Mouse (Mus musculus): ENCODE measurements around the gene Zfp689. TPM values are rescaled to one million over a fixed set of nuclear protein-coding genes. Genes with fewer than 3 reads are reported as not detected.
"Not testable (repeated sequence)": the region's sequence is repeated elsewhere in the genome, so short reads cannot be mapped to it uniquely, and the experiment has no call there.

Gene Zfp689
- 1 to 10 TPM; 9.5 to 9.7 TPM for total RNA-seq (2021)

DNA sequence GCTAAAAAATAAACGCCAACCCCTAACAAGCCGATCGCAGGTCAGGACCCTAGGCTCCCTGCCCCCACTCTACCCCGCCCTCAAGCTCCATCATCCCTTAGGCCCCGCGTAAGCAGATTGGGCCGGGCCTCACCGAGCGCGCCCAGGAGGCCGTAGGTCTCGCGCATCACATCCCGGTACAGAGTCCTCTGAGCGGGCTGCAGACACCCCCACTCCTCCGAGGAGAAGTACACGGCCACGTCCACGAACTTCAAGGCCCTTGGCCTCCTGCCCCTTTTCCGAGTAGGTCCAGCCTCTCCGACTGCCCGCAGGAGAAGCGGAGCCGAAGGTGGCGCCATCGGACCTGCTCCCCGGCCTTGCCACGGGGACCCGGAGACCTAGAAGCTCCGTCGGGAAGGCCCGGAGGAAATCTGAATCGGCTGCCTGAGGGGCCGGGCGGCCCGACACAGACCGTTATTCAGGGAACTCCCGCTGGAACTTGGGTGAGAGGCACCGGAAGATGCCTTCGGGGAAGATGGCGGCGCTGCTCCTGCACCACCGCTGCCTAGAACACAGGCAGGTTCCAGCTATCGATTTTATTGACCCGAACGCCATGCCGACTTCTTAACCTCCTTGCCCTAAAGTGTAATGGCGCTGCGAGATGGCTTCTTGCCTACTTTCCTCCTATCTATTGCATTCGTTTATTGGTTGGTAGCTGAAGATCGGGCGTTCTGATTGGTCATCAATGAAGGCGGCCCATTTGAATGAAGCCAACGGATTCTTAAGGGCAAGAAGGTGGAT is at the start of gene Zfp689:
TSS of gene Zfp689 (minus strand) at position 638 of the 780 bp plus-strand sequence.
- intact Hi-C loops (cut with DNase I), result no loop called here
- DNase-seq, result peak; percentile 93

- peak; percentile 42 for DNase-seq
- intact Hi-C loops (cut with DNase I), result loop anchor here (5.0 kb wide), 1 partner anchor 136 kb away; no protein-coding TSS in a partner anchor
Observed at GRCm38 (mm10) chr7:127498407-127498806, 49.4 kb upstream of the Zfp689 start.

DNA sequence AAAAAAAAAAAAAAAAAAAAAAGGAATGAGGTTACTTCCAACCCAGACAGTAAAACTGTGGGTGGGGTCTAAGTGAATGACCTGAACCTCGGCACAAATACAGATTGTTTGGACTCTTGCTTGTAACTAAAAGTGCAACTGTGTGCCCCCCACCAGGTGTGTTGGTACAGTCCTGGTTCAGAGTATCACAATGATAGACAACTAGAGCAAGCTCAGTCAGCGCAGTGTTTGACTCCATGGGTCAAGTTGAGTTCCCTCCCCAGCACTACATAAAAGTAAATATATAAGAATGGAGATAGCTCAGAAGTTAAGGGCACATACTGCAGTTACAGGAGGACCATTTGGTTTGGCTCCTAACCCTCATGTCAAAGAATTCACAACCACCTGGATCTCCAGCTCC is 48.4 kb upstream of the Zfp689 start:
- intact Hi-C loops (cut with DNase I), result loop anchor here (5.0 kb wide), 1 partner anchor 135 kb away; no protein-coding TSS in a partner anchor

DNA sequence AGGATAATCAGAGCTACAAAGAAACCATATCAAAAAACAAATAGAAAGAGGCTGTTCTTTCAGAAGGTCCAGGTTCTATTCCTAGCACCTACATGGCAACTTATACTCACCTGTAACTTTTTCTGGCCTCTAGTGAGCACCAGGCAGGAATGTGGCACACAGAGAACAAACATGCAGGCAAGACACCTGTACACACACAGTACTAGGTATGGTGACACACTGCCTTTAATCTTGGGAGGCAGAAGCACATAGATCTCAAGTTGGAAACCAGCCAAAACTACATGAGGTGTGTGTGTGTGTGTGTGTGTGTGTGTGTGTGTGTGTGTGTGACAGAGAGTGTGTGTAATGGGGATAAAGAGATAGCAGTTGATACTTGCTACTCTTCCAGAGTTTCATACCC is 45.7 kb upstream of the Zfp689 start:
- intact Hi-C loops (cut with DNase I), result loop anchor here (5.0 kb wide), 1 partner anchor 132 kb away; no protein-coding TSS in a partner anchor

More for the DNA sequence above, 48.4 kb upstream of the Zfp689 start:
- DNase-seq, result no peak

DNA sequence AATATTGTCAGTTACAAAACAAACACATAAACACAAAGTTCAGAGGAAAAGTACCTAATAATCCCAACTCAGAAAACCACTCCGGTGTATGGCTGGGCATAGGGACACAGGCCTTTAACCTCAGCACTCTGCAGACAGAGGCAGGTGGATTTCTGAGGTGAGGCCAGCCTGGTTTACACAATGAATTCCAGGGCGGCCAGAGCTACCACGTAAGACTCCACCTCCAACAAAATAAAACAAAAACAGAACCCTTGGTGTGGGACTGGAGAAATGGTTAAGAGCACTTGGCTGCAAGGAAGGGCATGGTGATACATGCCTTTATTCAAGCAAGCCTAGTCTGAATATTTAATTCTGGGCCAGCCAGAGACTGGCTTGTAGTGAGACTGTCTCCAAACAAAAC is 42.9 kb upstream of the Zfp689 start:
- no peak for DNase-seq
- intact Hi-C loops (cut with DNase I), result no loop called here

More for the DNA sequence above, 45.7 kb upstream of the Zfp689 start:
- DNase-seq, result no peak

DNA sequence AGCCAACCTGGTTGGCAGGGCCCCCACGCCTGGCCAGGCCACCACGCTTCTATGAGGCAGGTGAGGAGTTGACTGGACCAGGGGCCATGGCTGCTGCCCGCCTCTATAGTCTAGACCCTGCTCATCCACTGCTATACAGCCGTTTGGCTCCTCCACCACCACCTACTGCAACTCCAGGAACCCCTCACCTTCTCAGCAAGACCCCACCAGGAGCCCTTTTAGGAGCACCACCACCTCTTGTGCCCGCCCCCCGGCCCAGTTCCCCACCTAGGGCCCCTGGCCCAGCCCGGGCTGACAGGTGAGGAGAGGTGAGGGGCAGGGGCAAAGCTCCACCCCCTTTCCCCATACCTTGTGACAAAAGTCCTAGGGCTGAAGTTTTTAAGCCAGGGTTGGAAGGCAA is 41.0 kb upstream of the Zfp689 start:
- intact Hi-C loops (cut with DNase I), result no loop called here

DNA sequence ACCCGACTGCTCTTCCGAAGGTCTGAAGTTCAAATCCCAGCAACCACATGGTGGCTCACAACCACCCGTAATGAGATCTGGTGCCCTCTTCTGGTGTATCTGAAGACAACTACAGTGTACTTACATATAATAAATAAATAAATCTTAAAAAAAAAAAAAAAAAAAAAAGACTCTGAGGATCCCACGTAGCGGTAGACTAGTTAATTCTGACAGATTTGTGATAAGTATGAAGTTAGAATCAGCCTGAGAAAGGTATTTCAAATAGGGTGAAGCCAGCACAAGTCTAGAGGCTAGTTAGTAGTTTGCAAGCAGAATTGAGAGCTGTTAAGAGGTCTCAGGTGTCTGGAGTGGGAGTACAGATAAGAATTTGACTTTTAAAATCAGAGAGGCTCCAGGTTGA is 39.4 kb upstream of the Zfp689 start:
- intact Hi-C loops (cut with DNase I); DNase-seq: not testable (repeated sequence)

More for the DNA sequence above, 41.0 kb upstream of the Zfp689 start:
- no peak for DNase-seq

DNA sequence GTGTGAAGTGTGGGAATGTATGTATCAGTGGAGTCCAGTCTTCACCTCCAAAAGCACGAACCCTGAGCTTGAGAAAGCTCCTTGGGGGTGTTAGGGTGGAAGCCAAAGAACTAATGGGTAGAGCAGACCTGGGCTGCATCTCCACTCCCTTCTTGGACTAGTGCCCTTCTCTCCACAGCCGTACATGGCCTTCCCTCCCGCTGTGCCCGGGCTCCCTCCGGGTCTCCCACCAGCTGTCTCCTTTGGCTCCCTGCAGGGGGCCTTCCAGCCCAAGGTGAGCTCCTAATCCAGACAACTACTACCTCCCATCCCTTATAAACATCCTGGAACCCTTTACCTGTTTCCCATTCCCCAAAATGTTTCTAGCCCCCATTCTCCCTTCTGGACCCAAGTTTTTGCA is 36.5 kb upstream of the Zfp689 start:
- intact Hi-C loops (cut with DNase I), result no loop called here
- DNase-seq, result no peak

DNA sequence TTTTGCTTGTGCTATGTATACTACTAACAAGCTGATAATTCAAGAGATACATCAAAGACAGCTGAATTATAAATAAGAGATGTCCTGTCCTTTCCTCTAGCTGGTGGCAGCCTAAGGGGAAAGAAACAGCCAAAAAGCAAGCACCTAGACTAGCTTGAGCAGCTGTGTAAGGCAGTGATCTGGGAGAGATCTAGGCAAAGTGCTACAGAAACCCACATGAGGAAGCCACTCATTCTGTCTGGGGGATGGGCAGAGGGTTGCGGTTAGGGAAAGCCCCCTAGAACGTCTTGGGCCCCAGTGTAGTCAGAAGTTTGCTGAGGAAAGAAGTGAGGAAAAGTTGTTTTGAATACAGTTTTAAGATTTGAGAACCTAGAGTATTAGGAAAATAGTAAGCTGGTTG is 31.4 kb upstream of the Zfp689 start:
- no peak for DNase-seq

DNA sequence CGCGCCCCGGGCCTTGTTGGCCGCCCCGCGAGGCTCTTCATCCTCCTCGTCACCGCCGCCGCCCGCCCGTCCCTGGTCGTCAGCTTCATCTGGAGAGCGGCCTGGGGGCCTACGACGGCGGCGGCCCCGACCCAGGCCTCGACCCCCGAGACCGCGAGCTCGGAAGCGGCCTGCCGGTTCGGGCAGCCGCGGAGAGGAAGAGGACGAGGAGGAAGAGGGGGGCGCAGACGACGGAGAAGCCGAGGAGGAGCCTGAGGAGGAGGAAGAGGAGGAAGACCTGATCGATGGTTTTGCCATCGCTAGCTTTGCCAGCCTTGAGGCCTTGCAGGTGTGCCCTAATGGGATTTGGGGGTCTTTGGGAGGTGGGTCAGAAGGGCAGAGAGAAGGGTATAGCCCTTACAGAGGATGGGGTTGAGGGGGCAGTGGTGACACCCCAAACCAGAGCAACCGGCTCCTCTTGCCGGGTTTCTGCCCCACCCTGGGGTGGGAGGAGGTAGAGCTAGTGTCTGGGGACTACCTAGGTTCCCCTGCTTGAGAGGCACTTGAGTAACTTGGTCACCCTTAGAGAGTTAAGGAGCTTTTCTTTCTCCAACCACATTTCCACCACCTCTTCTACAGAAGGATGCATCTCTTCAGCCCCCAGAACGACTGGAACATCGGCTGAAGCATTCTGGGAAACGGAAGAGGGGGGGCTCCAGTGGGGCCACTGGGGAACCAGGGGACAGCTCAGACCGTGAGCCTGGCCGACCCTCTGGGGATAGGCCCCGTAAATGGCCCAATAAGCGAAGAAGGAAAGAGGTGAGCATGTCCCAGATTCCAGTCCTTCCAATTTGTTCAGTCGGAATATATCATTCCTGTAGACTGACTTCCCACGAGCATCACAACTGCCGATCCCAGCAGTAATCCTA is 30.6 kb upstream of the Zfp689 start:
- intact Hi-C loops (cut with DNase I), result loop anchor here (10.0 kb wide), 1 partner anchor 115 kb away; no protein-coding TSS in a partner anchor
- DNase-seq, result no peak

More for the DNA sequence above, 31.4 kb upstream of the Zfp689 start:
- intact Hi-C loops (cut with DNase I), result no loop called here

- intact Hi-C loops (cut with DNase I), result loop anchor here (10.0 kb wide), 1 partner anchor 114 kb away; no protein-coding TSS in a partner anchor
- peak; percentile 99 for DNase-seq
Observed at GRCm38 (mm10) chr7:127478635-127479317, 29.8 kb upstream of the Zfp689 start, which contains the start of gene Fbrs. Fbrs (plus strand) TSS chr7:127479199.

- peak; percentile 99 for DNase-seq
- intact Hi-C loops (cut with DNase I), result loop anchor here (10.0 kb wide), 1 partner anchor 113 kb away; no protein-coding TSS in a partner anchor
Observed at GRCm38 (mm10) chr7:127477687-127478634, 29.0 kb upstream of the Zfp689 start.

GRCm38 (mm10) chr7:127476855-127477254 is 27.9 kb upstream of the Zfp689 start:
- DNase-seq, result no peak
- intact Hi-C loops (cut with DNase I), result loop anchor here (10.0 kb wide), 1 partner anchor 112 kb away; no protein-coding TSS in a partner anchor

GRCm38 (mm10) chr7:127476336-127476735 is 27.4 kb upstream of the Zfp689 start:
- DNase-seq, result no peak
- intact Hi-C loops (cut with DNase I), result loop anchor here (10.0 kb wide), 1 partner anchor 112 kb away; no protein-coding TSS in a partner anchor

- DNase-seq, result no peak
- intact Hi-C loops (cut with DNase I), result loop anchor here (10.0 kb wide), 1 partner anchor 110 kb away; no protein-coding TSS in a partner anchor
Observed at GRCm38 (mm10) chr7:127475186-127475740, 26.3 kb upstream of the Zfp689 start.

- intact Hi-C loops (cut with DNase I), result loop anchor here (10.0 kb wide), 1 partner anchor 110 kb away; no protein-coding TSS in a partner anchor
Observed at GRCm38 (mm10) chr7:127474378-127475070, 25.6 kb upstream of the Zfp689 start.

DNA sequence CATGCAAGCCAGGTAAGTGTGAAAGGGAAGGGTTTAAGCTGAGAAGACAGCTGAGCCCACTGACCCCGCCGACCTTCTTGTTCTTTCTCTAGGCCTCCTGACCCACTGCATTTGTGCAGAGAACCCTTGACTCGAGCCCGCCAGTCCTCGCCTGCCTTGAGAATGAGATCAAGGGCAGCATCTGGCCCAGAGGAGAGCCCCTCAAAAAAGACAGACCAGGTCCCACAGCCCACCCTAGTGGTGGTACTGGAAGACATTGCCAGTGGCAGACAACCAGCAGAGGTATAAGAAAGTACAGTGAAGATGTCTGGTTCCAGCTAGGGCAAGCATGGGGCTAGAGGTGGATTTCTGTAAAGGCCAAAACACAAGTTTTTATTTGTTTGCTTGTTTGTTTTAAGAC is 24.7 kb upstream of the Zfp689 start:
- DNase-seq, result peak; percentile 31
- intact Hi-C loops (cut with DNase I), result loop anchor here (10.0 kb wide), 1 partner anchor 109 kb away; no protein-coding TSS in a partner anchor

More at GRCm38 (mm10) chr7:127474378-127475070, 25.6 kb upstream of the Zfp689 start:
- no peak for DNase-seq

GRCm38 (mm10) chr7:127472060-127472459 is 23.1 kb upstream of the Zfp689 start:
- intact Hi-C loops (cut with DNase I), result loop anchor here (10.0 kb wide), 1 partner anchor 107 kb away; no protein-coding TSS in a partner anchor
- DNase-seq, result no peak

Measured in left cerebral cortex, postnatal 4 days (tissue).